Mouse (Mus musculus) CH12.LX (cell line): ENCODE measurements around the gene Hbb-y.

Source experiments
- CHD2 ChIP-seq: IDR thresholded peaks from 2 replicates; pipeline ENCODE4 v1.6.1; 2011; ENCODE audit warnings: low read length, improper control_type of control experiment
- CTCF ChIP-seq, 2 experiments: IDR thresholded peaks in 1 of 2; conservative IDR thresholded peaks in 1 of 2; 2 replicates each; pipeline ENCODE4 v1.5.1; 2011 to 2012; ENCODE audit warnings: low read depth in 2 of 2, low read length in 2 of 2, improper control_type of control experiment in 1 of 2, inconsistent platforms in 1 of 2, mild to moderate bottlenecking in 1 of 2, moderate library complexity in 1 of 2
- E2F4 ChIP-seq: IDR thresholded peaks from 2 replicates; pipeline ENCODE4 v1.6.1; 2011; ENCODE audit warnings: low read depth, low read length, improper control_type of control experiment; ENCODE audit not compliant: insufficient replicate concordance
- MAX ChIP-seq: IDR thresholded peaks from 2 replicates; pipeline ENCODE4 v1.6.1; 2011; ENCODE audit warnings: low read length, improper control_type of control experiment
- MXI1 ChIP-seq: IDR thresholded peaks from 2 replicates; pipeline ENCODE4 v1.6.1; 2011; ENCODE audit warnings: mild to moderate bottlenecking, low read depth, low read length, improper control_type of control experiment
- POLR2A ChIP-seq: IDR thresholded peaks from 2 replicates; pipeline ENCODE4 v1.6.1; 2011; ENCODE audit warnings: low read depth, mild to moderate bottlenecking, improper control_type of control experiment, low read length

- TF ChIP-seq CHD2 (no peak), MAX (no peak), CTCF (conservative IDR thresholded peaks at IDR 0.05 in 1 of 2, IDR thresholded peaks at IDR 0.05 in 1 of 2; ENCODE audit: low read depth in 2 of 2, low read length in 2 of 2) (no peak), POLR2A (no peak), MXI1 (no peak), E2F4 (no peak)
Measured at GRCm38 (mm10) chr7:103810746-103811145, 42.3 kb downstream of the Hbb-y start.
